Mouse (Mus musculus) heart, adult 8-10 months (tissue): Measurements from ENCODE around the gene Sult1e1. TPM values are rescaled to one million over a fixed set of nuclear protein-coding genes. Genes with fewer than 3 reads are reported as not detected.

Source experiments
- microRNA-seq: library from miRNA; unstranded; fragments of <30 nt; microRNA quantifications from one replicate; pipeline ENCODE4 v1.2.0, GENCODE M21; 2022
- total RNA-seq, 4 experiments: library from RNA; stranded (reverse); gene quantifications; 2 replicates each; pipeline ENCODE4 v1.2.4; 2022

The Sult1e1 gene
- total RNA-seq, 4 experiments from 2014 or later: 0.23 to 0.25 TPM; not detected in 2

Small RNAs within 50 kb of the gene (microRNA-seq; reads per million reads assigned to microRNA genes)
- gene Mir3969: not detected

Other genes starting within 250 kb of the Sult1e1 start
- gene Ugt2b38, start 167.4 kb downstream of the Sult1e1 start, total RNA-seq: not detected
- gene Ugt2a2, start 109.3 kb downstream of the Sult1e1 start, total RNA-seq: not detected
- not detected for gene Gm43638, start 104.8 kb downstream of the Sult1e1 start, total RNA-seq
- not detected for gene Ugt2a1, start 100.7 kb downstream of the Sult1e1 start, total RNA-seq
- gene Sult1b1, start 53.4 kb downstream of the Sult1e1 start, total RNA-seq: not detected
- under 1 TPM in 1 of 4 experiments, not detected in 3; 0.29 TPM for gene Sult1d1, start 22.6 kb downstream of the Sult1e1 start, total RNA-seq
- gene Csn1s1, start 74.6 kb upstream of the Sult1e1 start, total RNA-seq: not detected
- not detected for gene Csn2, start 108.0 kb upstream of the Sult1e1 start, total RNA-seq
- not detected for gene Csn1s2a, start 183.0 kb upstream of the Sult1e1 start, total RNA-seq
- gene Csn1s2b, start 216.5 kb upstream of the Sult1e1 start, total RNA-seq: not detected
- gene Prr27, start 234.1 kb upstream of the Sult1e1 start, total RNA-seq: not detected